20 mouse cellular contexts compared by ENCODE assay signal in the genomic region with DNA sequence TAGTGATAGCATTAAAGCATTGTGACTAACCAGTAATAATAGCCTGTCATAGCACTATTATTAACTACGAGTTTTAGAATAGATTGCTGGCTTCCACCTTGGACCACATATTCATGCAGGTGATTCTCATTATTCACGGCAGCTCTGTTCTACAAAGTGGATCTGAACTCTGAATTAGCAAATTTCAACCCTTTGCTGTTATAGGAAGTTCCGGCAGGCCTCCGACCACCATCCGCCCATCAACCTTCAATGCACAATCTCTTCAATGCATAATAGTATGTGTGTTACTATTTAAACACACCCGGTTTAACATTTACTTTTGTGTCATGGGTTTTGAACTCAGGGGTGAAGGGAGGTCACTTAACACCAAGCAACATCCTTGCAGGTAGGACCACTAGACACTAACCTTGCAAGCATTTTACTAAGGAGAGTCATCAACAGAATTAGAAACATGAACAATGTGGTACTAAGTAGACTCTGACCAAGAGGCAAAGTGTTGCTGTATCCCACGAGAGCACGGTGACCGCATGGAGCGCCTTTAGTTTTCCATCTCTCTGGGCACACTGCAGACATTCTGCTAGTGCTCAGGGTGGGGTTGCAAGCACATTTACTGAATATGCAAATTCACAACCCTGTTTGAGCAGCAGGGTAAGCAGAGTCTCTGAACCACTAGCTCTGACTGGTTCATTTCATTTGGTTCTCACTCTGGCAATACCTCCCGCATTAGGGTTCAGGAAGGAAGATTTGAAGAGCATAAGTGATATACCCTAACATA.
DNase-seq lines count a peak whose midpoint lies in the region; ATAC-seq lines count a peak whose summit lies in the region.
"Had no signal": no experiment of that assay in that cellular context is flagged by ENCODE, and none has a peak within 500 bp of the region (broad histone marks: within the 10 kb centered on the region; RNA-seq: fewer than 3 reads in every experiment).

No protein-coding gene starts in this region.

- H3K36me3 ChIP-seq in kidney, embryonic 14.5 days (ENCODE audit: control insufficient read depth, insufficient read depth, low read length), result no peaks in the 10 kb centered on the region
- no peaks in the 10 kb centered on the region for H3K36me3 ChIP-seq in midbrain, embryonic 12.5 days
- no peaks in the 10 kb centered on the region for H3K36me3 ChIP-seq in midbrain, embryonic 16.5 days (ENCODE audit: control insufficient read depth, insufficient read depth, low read length)
- no peaks in the 10 kb centered on the region for H3K36me3 ChIP-seq in forebrain, embryonic 15.5 days
- H3K36me3 ChIP-seq: embryonic facial prominence, embryonic 13.5 days; hindbrain, embryonic 15.5 days; liver, embryonic 13.5 days had no signal

- ATAC-seq in kidney, embryonic 14.5 days (ENCODE audit: low FRiP score, low TSS enrichment), result peak; percentile 57; the same call in 1 of the 2 replicates
- ATAC-seq in midbrain, embryonic 12.5 days (ENCODE audit: low FRiP score, low read depth), result no peak
- ATAC-seq in midbrain, embryonic 16.5 days, result no peak
- ATAC-seq in forebrain, embryonic 15.5 days (replicated peaks), result 0 out of 2 replicates have a peak, but pooled peaks have one; percentile 4
- ATAC-seq: intestine, postnatal 0 days had no signal

- H3K4me1 ChIP-seq in kidney, embryonic 14.5 days (ENCODE audit: control insufficient read depth, insufficient read depth, low read length), result peaks cover 7% of the 10 kb centered on the region; the same call in 1 of the 2 replicates
- H3K4me1 ChIP-seq in midbrain, embryonic 12.5 days, result peaks cover 27% of the 10 kb centered on the region
- H3K4me1 ChIP-seq in midbrain, embryonic 16.5 days (ENCODE audit: control insufficient read depth, insufficient read depth, low read length), result peaks cover 7% of the 10 kb centered on the region
- H3K4me1 ChIP-seq in forebrain, embryonic 15.5 days, result peaks cover 34% of the 10 kb centered on the region
- H3K4me1 ChIP-seq: liver, embryonic 13.5 days had no signal

- H3K9me3 ChIP-seq in kidney, embryonic 14.5 days (ENCODE audit: control insufficient read depth, low read length), result no peaks in the 10 kb centered on the region
- H3K9me3 ChIP-seq in midbrain, embryonic 12.5 days, result no peaks in the 10 kb centered on the region
- no peaks in the 10 kb centered on the region for H3K9me3 ChIP-seq in midbrain, embryonic 16.5 days (replicated peaks; ENCODE audit: control insufficient read depth, low read length, poor library complexity, severe bottlenecking)
- no peaks in the 10 kb centered on the region for H3K9me3 ChIP-seq in forebrain, embryonic 15.5 days
- H3K9me3 ChIP-seq: embryonic facial prominence, embryonic 13.5 days; hindbrain, embryonic 15.5 days; liver, embryonic 13.5 days had no signal

- 83% methylated on average over 11 of the region's 11 CpGs for WGBS in kidney, embryonic 14.5 days
- WGBS in midbrain, embryonic 12.5 days, result 88% methylated on average over 11 of the region's 11 CpGs
- WGBS in midbrain, embryonic 16.5 days, result 81% methylated on average over 11 of the region's 11 CpGs
- 59% methylated on average over 11 of the region's 11 CpGs for WGBS in forebrain, embryonic 15.5 days

- H3K27ac ChIP-seq in kidney, embryonic 14.5 days (ENCODE audit: low read depth, low read length), result no peak overlapping the region
- H3K27ac ChIP-seq in midbrain, embryonic 12.5 days (replicated peaks), result peak overlapping the region; percentile 66
- H3K27ac ChIP-seq in midbrain, embryonic 16.5 days (ENCODE audit: low read length), result no peak overlapping the region
- H3K27ac ChIP-seq in forebrain, embryonic 15.5 days (replicated peaks), result peak overlapping the region; percentile 66
- H3K27ac ChIP-seq: embryonic facial prominence, embryonic 13.5 days; heart, adult 2 months; liver, embryonic 13.5 days had no signal

- H3K4me2 ChIP-seq in kidney, embryonic 14.5 days (replicated peaks; ENCODE audit: low read depth, low read length), result no peak overlapping the region
- no peak overlapping the region for H3K4me2 ChIP-seq in midbrain, embryonic 12.5 days (replicated peaks)
- no peak overlapping the region for H3K4me2 ChIP-seq in midbrain, embryonic 16.5 days (ENCODE audit: low read length)
- H3K4me2 ChIP-seq in forebrain, embryonic 15.5 days (replicated peaks), result no peak overlapping the region
- H3K4me2 ChIP-seq: embryonic facial prominence, embryonic 13.5 days; hindbrain, embryonic 15.5 days; liver, embryonic 13.5 days; lung, embryonic 14.5 days had no signal

- H3K4me3 ChIP-seq in kidney, embryonic 14.5 days (ENCODE audit: low read length), result no peak overlapping the region
- no peak overlapping the region for H3K4me3 ChIP-seq in midbrain, embryonic 12.5 days
- H3K4me3 ChIP-seq in midbrain, embryonic 16.5 days (ENCODE audit: low read depth, low read length), result no peak overlapping the region
- H3K4me3 ChIP-seq in forebrain, embryonic 15.5 days, result no peak overlapping the region
- H3K4me3 ChIP-seq: embryonic facial prominence, embryonic 13.5 days; heart, adult 2 months; hindbrain, embryonic 15.5 days; liver, embryonic 13.5 days had no signal

- peak; percentile 62 for DNase-seq in heart, adult 11 months
- no peak for DNase-seq in heart, postnatal 25 days (ENCODE audit: low spot score)
- DNase-seq in kidney, postnatal 25 days, result no peak
- no peak for DNase-seq in ovary, adult 18-20 months (ENCODE audit: low spot score)
- DNase-seq: adrenal gland, postnatal 25 days; cerebellum, postnatal 14 days; gastrocnemius, postnatal 14 days; heart, adult 2 months; liver, embryonic 13.5 days; lung, embryonic 14.5 days; lung, postnatal 36 days; thymus, postnatal 14 days had no signal

- intact Hi-C loops in heart, postnatal 25 days (cut with DNase I), result no loop called here

- no peak overlapping the region for H3K9ac ChIP-seq in kidney, embryonic 14.5 days (ENCODE audit: low read depth, low read length)
- no peak overlapping the region for H3K9ac ChIP-seq in midbrain, embryonic 12.5 days (replicated peaks)
- no peak overlapping the region for H3K9ac ChIP-seq in midbrain, embryonic 16.5 days (ENCODE audit: low read depth, low read length)
- no peak overlapping the region for H3K9ac ChIP-seq in forebrain, embryonic 15.5 days (replicated peaks)
- H3K9ac ChIP-seq: embryonic facial prominence, embryonic 13.5 days; hindbrain, embryonic 15.5 days; liver, embryonic 13.5 days; lung, embryonic 14.5 days had no signal

- no peaks in the 10 kb centered on the region for H3K27me3 ChIP-seq in kidney, embryonic 14.5 days (ENCODE audit: control insufficient read depth, insufficient read depth, low read length)
- no peaks in the 10 kb centered on the region for H3K27me3 ChIP-seq in midbrain, embryonic 12.5 days
- no peaks in the 10 kb centered on the region for H3K27me3 ChIP-seq in midbrain, embryonic 16.5 days (ENCODE audit: control insufficient read depth, insufficient read depth, low read depth, low read length)
- H3K27me3 ChIP-seq in forebrain, embryonic 15.5 days, result no peaks in the 10 kb centered on the region
- H3K27me3 ChIP-seq: CH12.LX; embryonic facial prominence, embryonic 13.5 days; hindbrain, embryonic 15.5 days; liver, embryonic 13.5 days had no signal

Comparison
In these comparisons a context has a peak if more than half of its experiments do, and no peak if none do; other contexts are left out.
1. H3K27ac ChIP-seq: peak in midbrain, embryonic 12.5 days (single experiment) and forebrain, embryonic 15.5 days (single experiment); none in kidney, embryonic 14.5 days (single experiment) and midbrain, embryonic 16.5 days (single experiment).
2. ATAC-seq: peak in kidney, embryonic 14.5 days (single experiment) and forebrain, embryonic 15.5 days (single experiment); none in midbrain, embryonic 12.5 days (single experiment) and midbrain, embryonic 16.5 days (single experiment).